Mouse (Mus musculus) lung, postnatal 0 days (tissue): Measurements from ENCODE around the gene Il12a.

Experiments used
- CTCF ChIP-seq: IDR thresholded peaks from 2 replicates; pipeline ENCODE4 v1.5.1; 2016; ENCODE audit warnings: antibody characterized with exemption, mild to moderate bottlenecking
- EP300 ChIP-seq: IDR thresholded peaks from 2 replicates; pipeline ENCODE4 v1.6.1; 2016; ENCODE audit warnings: antibody characterized with exemption, mild to moderate bottlenecking, control low read depth

DNA sequence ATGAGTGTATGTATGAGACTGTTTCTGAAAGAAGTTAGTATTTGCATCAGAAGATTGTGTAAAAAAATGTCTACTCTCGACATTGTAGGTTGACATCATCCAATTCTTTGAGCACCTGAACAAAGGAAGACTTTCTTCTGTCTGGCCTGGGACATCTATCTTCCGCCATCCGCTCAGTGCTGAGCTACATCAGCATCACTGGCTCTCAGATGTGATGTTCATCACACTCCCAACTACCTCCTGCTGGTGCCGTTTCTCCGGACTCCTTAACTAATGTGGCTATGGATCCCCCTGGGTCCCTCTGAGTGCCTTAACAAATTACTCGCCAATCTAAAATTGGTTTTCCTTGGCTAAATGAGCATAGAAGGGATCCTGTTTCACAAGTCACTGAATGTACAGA, 26.1 kb upstream of the Il12a start:
- TF ChIP-seq EP300 (no peak), CTCF (no peak)
